Mouse (Mus musculus) heart, embryonic 16.5 days (tissue): ENCODE data around the gene Ostm1. TPM values are rescaled to one million over a fixed set of nuclear protein-coding genes. Genes with fewer than 3 reads are reported as not detected.

Experiments
- ATAC-seq: fragments of 200-750 bp; cut with Nextera tagmentation; replicated peaks from 2 replicates; pipeline ENCODE4 v1.8.0; 2017; ENCODE audit warnings: moderate number of reproducible peaks; ENCODE audit not compliant: insufficient read depth, low FRiP score; ENCODE audit errors: extremely low read depth
- H3K27ac ChIP-seq: fragments of 300-500 bp; sonication (generic); 2 replicates; pipeline ENCODE4 v1.5.1; 2014; ENCODE audit warnings: mild to moderate bottlenecking, low read length, control low read depth, moderate library complexity
- H3K27me3 ChIP-seq: fragments of 300-500 bp; sonication (generic); 2 replicates; pipeline ENCODE4 v1.6.1; 2014; ENCODE audit warnings: low read length, mixed read lengths; ENCODE audit not compliant: control insufficient read depth, insufficient read depth
- H3K36me3 ChIP-seq: fragments of 300-500 bp; sonication (generic); 2 replicates; pipeline ENCODE4 v1.6.1; 2014; ENCODE audit not compliant: control insufficient read depth, insufficient read depth
- H3K4me1 ChIP-seq: fragments of 300-500 bp; sonication (generic); 2 replicates; pipeline ENCODE4 v1.6.1; 2014; ENCODE audit warnings: low read length, mixed read lengths; ENCODE audit not compliant: control insufficient read depth, insufficient read depth
- H3K4me2 ChIP-seq: fragments of 300-500 bp; sonication (generic); 2 replicates; pipeline ENCODE4 v1.6.1; 2014; ENCODE audit warnings: low read depth, mild to moderate bottlenecking, control low read depth, low read length
- H3K4me3 ChIP-seq: fragments of 300-500 bp; sonication (generic); 2 replicates; pipeline ENCODE4 v1.5.1; 2014; ENCODE audit warnings: mild to moderate bottlenecking, control low read depth, low read length
- H3K9ac ChIP-seq: fragments of 300-500 bp; sonication (generic); 2 replicates; pipeline ENCODE4 v1.6.1; 2014; ENCODE audit warnings: low read length, control low read depth
- H3K9me3 ChIP-seq: fragments of 300-500 bp; sonication (generic); replicated peaks from 2 replicates; pipeline ENCODE4 v1.6.1; 2016; ENCODE audit warnings: low read length; ENCODE audit not compliant: control insufficient read depth
- WGBS: fragments of 180-500 bp; shearing (Covaris S2); extraction: QIAGEN DNeasy Blood & Tissue Kit; methylation state at CpG from one replicate; pipeline ENCODE4 v1.1.7; 2014; 5-methylcytosine and 5-hydroxymethylcytosine counted together
- polyA plus RNA-seq: library from polyadenylated mRNA; unstranded; fragments of >200 nt; fragmentation: Nextera tagmentation; extraction: Ambion mirVana; gene quantifications from 2 replicates; pipeline ENCODE4 v1.2.1, GENCODE M21; 2015

Ostm1 gene
- polyA plus RNA-seq, 1 experiment from 2014 or later, result 24.0 TPM

- ATAC-seq, result no peak
- WGBS, result 80% methylated on average over 8 of the region's 8 CpGs
- no peaks in the 10 kb centered on the region for H3K9me3 ChIP-seq
- H3K27me3 ChIP-seq, result no peaks in the 10 kb centered on the region
- peaks cover 8% of the 10 kb centered on the region for H3K4me1 ChIP-seq
- no peak overlapping the region for H3K4me3 ChIP-seq
- no peak overlapping the region for H3K27ac ChIP-seq
- no peak overlapping the region for H3K4me2 ChIP-seq
- no peak overlapping the region for H3K9ac ChIP-seq
- peaks cover 13% of the 10 kb centered on the region; the same call in 1 of the 2 replicates for H3K36me3 ChIP-seq
These were observed 98.8 kb downstream of the Ostm1 start for GRCm38 (mm10) chr10:42682421-42682820.

GRCm38 (mm10) chr10:42687873-42688272, 104.3 kb downstream of the Ostm1 start:
- H3K27ac ChIP-seq, result no peak overlapping the region
- no peak overlapping the region for H3K4me3 ChIP-seq
- no peaks in the 10 kb centered on the region for H3K27me3 ChIP-seq
- H3K9ac ChIP-seq, result no peak overlapping the region
- ATAC-seq, result no peak
- H3K4me2 ChIP-seq, result no peak overlapping the region
- 75% methylated on average over 5 of the region's 5 CpGs for WGBS
- H3K4me1 ChIP-seq, result no peaks in the 10 kb centered on the region
- H3K36me3 ChIP-seq, result peaks cover 13% of the 10 kb centered on the region; the same call in 1 of the 2 replicates
- 0 out of 2 replicates have a peak, but pooled peaks cover 3% of the 10 kb centered on the region for H3K9me3 ChIP-seq

- Histone ChIP-seq H3K36me3 (no peaks in the 10 kb centered on the region), H3K4me3 (no peak overlapping the region), H3K9ac (no peak overlapping the region), H3K4me1 (no peaks in the 10 kb centered on the region), H3K9me3 (0 out of 2 replicates have a peak, but pooled peaks cover 3% of the 10 kb centered on the region), H3K27me3 (no peaks in the 10 kb centered on the region), H3K4me2 (no peak overlapping the region), H3K27ac (no peak overlapping the region)
- 71% methylated on average over 1 of the region's 1 CpGs for WGBS
- no peak for ATAC-seq
These were observed 106.1 kb downstream of the Ostm1 start for GRCm38 (mm10) chr10:42689694-42690093.

- Histone ChIP-seq H3K4me1 (no peaks in the 10 kb centered on the region), H3K4me2 (no peak overlapping the region), H3K9ac (no peak overlapping the region), H3K27me3 (no peaks in the 10 kb centered on the region), H3K27ac (no peak overlapping the region), H3K36me3 (no peaks in the 10 kb centered on the region), H3K4me3 (no peak overlapping the region), H3K9me3 (0 out of 2 replicates have a peak, but pooled peaks cover 3% of the 10 kb centered on the region)
- 65% methylated on average over 17 of the region's 17 CpGs for WGBS
- no peak for ATAC-seq
These were observed 106.8 kb downstream of the Ostm1 start for GRCm38 (mm10) chr10:42690233-42691028.

- WGBS, result 84% methylated on average over 2 of the region's 2 CpGs
- no peak overlapping the region for H3K4me2 ChIP-seq
These were observed 107.4 kb downstream of the Ostm1 start for GRCm38 (mm10) chr10:42691051-42691450.

GRCm38 (mm10) chr10:42692095-42692494, 108.5 kb downstream of the Ostm1 start:
- Histone ChIP-seq H3K4me3 (no peak overlapping the region), H3K27me3 (no peaks in the 10 kb centered on the region), H3K27ac (no peak overlapping the region), H3K9ac (no peak overlapping the region), H3K4me1 (no peaks in the 10 kb centered on the region), H3K4me2 (no peak overlapping the region), H3K36me3 (no peaks in the 10 kb centered on the region), H3K9me3 (0 out of 2 replicates have a peak, but pooled peaks cover 3% of the 10 kb centered on the region)
- WGBS, result 63% methylated on average over 2 of the region's 2 CpGs
- no peak for ATAC-seq

More at GRCm38 (mm10) chr10:42691051-42691450, 107.4 kb downstream of the Ostm1 start:
- Histone ChIP-seq H3K4me3 (no peak overlapping the region), H3K9ac (no peak overlapping the region), H3K36me3 (no peaks in the 10 kb centered on the region), H3K27me3 (no peaks in the 10 kb centered on the region), H3K27ac (no peak overlapping the region), H3K4me1 (no peaks in the 10 kb centered on the region), H3K9me3 (0 out of 2 replicates have a peak, but pooled peaks cover 3% of the 10 kb centered on the region)
- no peak for ATAC-seq

- Histone ChIP-seq H3K36me3 (no peaks in the 10 kb centered on the region), H3K4me2 (no peak overlapping the region), H3K27me3 (no peaks in the 10 kb centered on the region), H3K9ac (no peak overlapping the region), H3K4me3 (no peak overlapping the region), H3K27ac (no peak overlapping the region), H3K9me3 (0 out of 2 replicates have a peak, but pooled peaks cover 3% of the 10 kb centered on the region), H3K4me1 (no peaks in the 10 kb centered on the region)
- ATAC-seq, result no peak
These were observed 109.2 kb downstream of the Ostm1 start for GRCm38 (mm10) chr10:42692794-42693193.

GRCm38 (mm10) chr10:42693482-42693881, 109.9 kb downstream of the Ostm1 start:
- no peak overlapping the region for H3K9ac ChIP-seq
- H3K9me3 ChIP-seq, result 0 out of 2 replicates have a peak, but pooled peaks cover 3% of the 10 kb centered on the region
- no peaks in the 10 kb centered on the region for H3K27me3 ChIP-seq
- no peak for ATAC-seq
- peaks cover 4% of the 10 kb centered on the region for H3K36me3 ChIP-seq
- no peak overlapping the region for H3K4me3 ChIP-seq
- no peak overlapping the region for H3K4me2 ChIP-seq
- 65% methylated on average over 2 of the region's 2 CpGs for WGBS
- H3K27ac ChIP-seq, result no peak overlapping the region
- H3K4me1 ChIP-seq, result no peaks in the 10 kb centered on the region

- Histone ChIP-seq H3K9ac (no peak overlapping the region), H3K4me1 (no peaks in the 10 kb centered on the region), H3K4me3 (no peak overlapping the region), H3K4me2 (no peak overlapping the region), H3K9me3 (no peaks in the 10 kb centered on the region), H3K27me3 (no peaks in the 10 kb centered on the region), H3K27ac (no peak overlapping the region), H3K36me3 (peaks cover 4% of the 10 kb centered on the region)
- WGBS, result 89% methylated on average over 13 of the region's 13 CpGs
- ATAC-seq, result no peak
These were observed 112.7 kb downstream of the Ostm1 start for GRCm38 (mm10) chr10:42696361-42696760.
